In the genomic region with DNA sequence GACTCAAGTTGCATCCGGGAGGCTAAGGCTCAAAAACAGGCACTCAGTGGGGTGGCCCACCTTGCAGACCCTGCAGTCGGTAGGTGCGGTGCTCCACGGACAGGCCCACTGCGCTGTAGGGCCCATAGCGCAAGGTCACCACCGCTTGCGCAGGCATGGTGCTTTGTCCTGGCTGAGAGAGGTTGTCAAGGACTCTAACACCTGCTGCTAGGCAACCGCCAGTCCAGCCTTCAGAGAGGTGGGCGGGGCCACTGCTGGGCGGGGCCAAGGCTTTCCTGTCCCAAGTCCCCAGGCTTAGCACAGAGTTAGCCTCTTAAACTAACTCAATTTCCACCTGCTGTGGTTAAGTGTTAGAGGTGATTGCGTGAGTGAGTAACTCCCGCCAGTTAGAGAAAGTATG, we compare ENCODE assay signal across 8 mouse cellular contexts. TPM values are rescaled to one million over a fixed set of nuclear protein-coding genes. Genes with fewer than 3 reads are reported as not detected.
DNase-seq lines count a peak whose midpoint lies in the region; ATAC-seq and TF ChIP-seq lines count a peak whose summit lies in the region.

A gene (minus strand): TSS at position 196 of the 400 bp plus-strand sequence.

- TF ChIP-seq POLR2A in lung, adult 2 months (IDR thresholded peaks at IDR 0.05; ENCODE audit: borderline replicate concordance, extremely low read depth, low read depth, low read length), result peak; percentile 22; the same call in 1 of the 2 replicates
- no peak for TF ChIP-seq POLR2A in cerebellum, adult 2 months (IDR thresholded peaks at IDR 0.05; ENCODE audit: borderline replicate concordance, insufficient read depth, low read length)

- WGBS in intestine, postnatal 0 days, result 4% methylated on average over 13 of the region's 13 CpGs
- 4% methylated on average over 13 of the region's 13 CpGs for WGBS in lung, adult 2 months
- WGBS in cerebellum, adult 2 months, result 16% methylated on average over 13 of the region's 13 CpGs

- H3K9me3 ChIP-seq in megakaryocyte, embryonic 14.5 days, result peaks cover 6% of the 10 kb centered on the region
- H3K9me3 ChIP-seq in intestine, postnatal 0 days (ENCODE audit: control insufficient read depth), result no peaks in the 10 kb centered on the region

- no peak for TF ChIP-seq CTCF in intestine, postnatal 0 days (IDR thresholded peaks at IDR 0.05; ENCODE audit: low read depth)
- TF ChIP-seq CTCF in lung, adult 2 months (IDR thresholded peaks at IDR 0.05; ENCODE audit: insufficient read depth, low read length), result no peak
- no peak for TF ChIP-seq CTCF in cerebellum, adult 2 months (IDR thresholded peaks at IDR 0.05; ENCODE audit: borderline replicate concordance, insufficient read depth, low read depth, low read length)

- H3K36me3 ChIP-seq in megakaryocyte, embryonic 14.5 days (replicated peaks; ENCODE audit: low read length), result no peaks in the 10 kb centered on the region
- H3K36me3 ChIP-seq in intestine, postnatal 0 days (ENCODE audit: control insufficient read depth, insufficient read depth), result no peaks in the 10 kb centered on the region

- no peak for ATAC-seq in megakaryocyte, adult 5-6 weeks (ENCODE audit: poor library complexity, severe bottlenecking)
- peak; percentile 50 for ATAC-seq in granulocyte monocyte progenitor cell, adult 5-6 weeks (replicated peaks; ENCODE audit: poor library complexity, severe bottlenecking)
- ATAC-seq in intestine, postnatal 0 days, result peak; percentile 81

- no peak within 1 kb of the TSS for H3K4me2 ChIP-seq in intestine, postnatal 0 days (replicated peaks; ENCODE audit: low read depth)

- H3K4me1 ChIP-seq in megakaryocyte, embryonic 14.5 days, result peaks cover 4% of the 10 kb centered on the region; the same call in 1 of the 2 replicates
- H3K4me1 ChIP-seq in intestine, postnatal 0 days (replicated peaks; ENCODE audit: control insufficient read depth, insufficient read depth, low read length), result no peaks in the 10 kb centered on the region
- no peaks in the 10 kb centered on the region for H3K4me1 ChIP-seq in lung, adult 2 months (ENCODE audit: control insufficient read depth, insufficient read depth, low read length)
- no peaks in the 10 kb centered on the region for H3K4me1 ChIP-seq in cerebellum, adult 2 months (ENCODE audit: control insufficient read depth, insufficient read depth, low read length)

- H3K9ac ChIP-seq in intestine, postnatal 0 days (ENCODE audit: low read depth, low read length), result no peak within 1 kb of the TSS

- H3K27me3 ChIP-seq in megakaryocyte, embryonic 14.5 days (replicated peaks), result peaks cover 25% of the 10 kb centered on the region
- no peaks in the 10 kb centered on the region for H3K27me3 ChIP-seq in intestine, postnatal 0 days (replicated peaks; ENCODE audit: control insufficient read depth, insufficient read depth, low read length)
- H3K27me3 ChIP-seq in cerebellum, adult 2 months (ENCODE audit: control insufficient read depth, insufficient read depth, low read length), result no peaks in the 10 kb centered on the region

- DNase-seq in lung, adult 2 months, result peak; percentile 18
- DNase-seq in ovary, postnatal 36 days (ENCODE audit: low spot score), result peak; percentile 67
- DNase-seq in urinary bladder, adult 18-20 months (ENCODE audit: low spot score in 2 of 2), result no peak
- DNase-seq in cerebellum, adult 2 months, result no peak

- H3K27ac ChIP-seq in intestine, postnatal 0 days (ENCODE audit: low read depth, low read length), result no peak within 1 kb of the TSS
- no peak within 1 kb of the TSS for H3K27ac ChIP-seq in cerebellum, adult 2 months (ENCODE audit: insufficient read depth, low read length)

- peak within 1 kb of the TSS; percentile 40 for H3K4me3 ChIP-seq in megakaryocyte, embryonic 14.5 days (replicated peaks)
- no peak within 1 kb of the TSS for H3K4me3 ChIP-seq in intestine, postnatal 0 days (ENCODE audit: low read depth, low read length)
- H3K4me3 ChIP-seq in lung, adult 2 months (replicated peaks; ENCODE audit: extremely low read depth, low read depth, low read length), result no peak within 1 kb of the TSS
- H3K4me3 ChIP-seq in cerebellum, adult 2 months (replicated peaks; ENCODE audit: insufficient read depth, low read depth, low read length), result no peak within 1 kb of the TSS

RNA-seq across cellular contexts. Expression of the gene that starts here (rescaled TPM):
- not detected in 2 replicates for polyA plus RNA-seq in megakaryocyte, embryonic 14.5 days (2012; ENCODE audit: insufficient read depth, low replicate concordance)
- not detected in 2 replicates for total RNA-seq in megakaryocyte, adult 5-6 weeks (2015)
- not detected in 2 replicates for total RNA-seq in megakaryocyte, adult 5-6 weeks (2017)
- total RNA-seq in granulocyte monocyte progenitor cell, adult 5-6 weeks (2014; fragmentation: Nextera tagmentation), result not detected in 2 replicates
- total RNA-seq in granulocyte monocyte progenitor cell, adult 5-6 weeks (2017), result not detected in 2 replicates
- 0.14 TPM in 1 of 2 replicates, not detected in the other for polyA plus RNA-seq in intestine, postnatal 0 days (2015; fragmentation: Nextera tagmentation; extraction: Ambion mirVana)
- 8.4 and 9.1 TPM in 2 replicates for polyA plus RNA-seq in lung, adult 2 months (2012; rRNA removed)
- 0.52 and 0.71 TPM in 2 replicates for polyA plus RNA-seq in cerebellum, adult 2 months (2012; rRNA removed)

Comparison
In these comparisons a context has a peak if more than half of its experiments do, and no peak if none do; other contexts are left out.
1. Peak in ATAC-seq in granulocyte monocyte progenitor cell, adult 5-6 weeks; RNA of the gene not detected or under 1 TPM.
2. Peak in ATAC-seq in intestine, postnatal 0 days; RNA of the gene not detected or under 1 TPM.
3. DNase-seq: peak in lung, adult 2 months (single experiment) and ovary, postnatal 36 days (single experiment); none in urinary bladder, adult 18-20 months (0 of 2) and cerebellum, adult 2 months (0 of 2).